Mouse (Mus musculus) embryonic facial prominence, embryonic 12.5 days (tissue): ENCODE data around the gene Ergic1. TPM values are rescaled to one million over a fixed set of nuclear protein-coding genes. Genes with fewer than 3 reads are reported as not detected.

Source experiments
- ATAC-seq: fragments of 200-750 bp; cut with Nextera tagmentation; 2 replicates; pipeline ENCODE4 v1.8.0; 2017; ENCODE audit not compliant: insufficient number of reproducible peaks, insufficient read depth, low FRiP score, low TSS enrichment
- H3K27ac ChIP-seq: fragments of 300-500 bp; sonication (generic); 2 replicates; pipeline ENCODE4 v1.5.1; 2016; ENCODE audit warnings: mild to moderate bottlenecking
- H3K27me3 ChIP-seq: fragments of 300-500 bp; sonication (generic); 2 replicates; pipeline ENCODE4 v1.6.1; 2016; ENCODE audit warnings: mild to moderate bottlenecking, moderate library complexity
- H3K36me3 ChIP-seq: fragments of 300-500 bp; sonication (generic); 2 replicates; pipeline ENCODE4 v1.6.1; 2016; ENCODE audit warnings: mild to moderate bottlenecking
- H3K4me1 ChIP-seq: fragments of 300-500 bp; sonication (generic); 2 replicates; pipeline ENCODE4 v1.6.1; 2016
- H3K4me2 ChIP-seq: fragments of 300-500 bp; sonication (generic); replicated peaks from 2 replicates; pipeline ENCODE4 v1.6.1; 2016; ENCODE audit warnings: mild to moderate bottlenecking, moderate library complexity
- H3K4me3 ChIP-seq: fragments of 300-500 bp; sonication (generic); 2 replicates; pipeline ENCODE4 v1.5.1; 2016; ENCODE audit warnings: mild to moderate bottlenecking
- H3K9ac ChIP-seq: fragments of 300-500 bp; sonication (generic); 2 replicates; pipeline ENCODE4 v1.6.1; 2016; ENCODE audit warnings: mild to moderate bottlenecking, moderate library complexity
- H3K9me3 ChIP-seq: fragments of 300-500 bp; sonication (generic); 2 replicates; pipeline ENCODE4 v1.6.1; 2016; ENCODE audit warnings: mild to moderate bottlenecking, moderate library complexity
- WGBS: fragments of 180-500 bp; shearing (Covaris S2); methylation state at CpG from one replicate; pipeline ENCODE4 v1.1.7; 2016; 5-methylcytosine and 5-hydroxymethylcytosine counted together
- polyA plus RNA-seq: library from polyadenylated mRNA; unstranded; fragments of >200 nt; fragmentation: Nextera tagmentation; extraction: Ambion mirVana; gene quantifications from 2 replicates; pipeline ENCODE4 v1.2.1, GENCODE M21; 2016

The Ergic1 gene
- polyA plus RNA-seq: 102 and 103 TPM in 2 replicates

GRCm38 (mm10) chr17:26561290-26561640, at the start of gene Ergic1:
Gene Ergic1, plus strand, starts transcription at chr17:26561489.
- Histone ChIP-seq H3K36me3 (peaks cover 25% of the 10 kb centered on the region), H3K27me3 (no peaks in the 10 kb centered on the region), H3K4me1 (peaks cover 19% of the 10 kb centered on the region), H3K4me2 (peak within 1 kb of the TSS; percentile 89), H3K4me3 (peak within 1 kb of the TSS; percentile 92), H3K9me3 (0 out of 2 replicates have a peak, but pooled peaks cover 3% of the 10 kb centered on the region), H3K9ac (peak within 1 kb of the TSS; percentile 89), H3K27ac (peak within 1 kb of the TSS; percentile 77)
- peak; percentile 93 for ATAC-seq
- under 1% methylated on average over 29 of the region's 36 CpGs for WGBS

- no peaks in the 10 kb centered on the region for H3K36me3 ChIP-seq
- H3K9me3 ChIP-seq: no peaks in the 10 kb centered on the region
- no peak overlapping the region for H3K4me2 ChIP-seq
- H3K9ac ChIP-seq: no peak overlapping the region
- H3K4me3 ChIP-seq: no peak overlapping the region
- no peaks in the 10 kb centered on the region for H3K27me3 ChIP-seq
- H3K27ac ChIP-seq: no peak overlapping the region
- ATAC-seq: no peak
- peaks cover 6% of the 10 kb centered on the region; the same call in 1 of the 2 replicates for H3K4me1 ChIP-seq
- WGBS: 71% methylated on average over 7 of the region's 7 CpGs
These were observed 49.2 kb upstream of the Ergic1 start for GRCm38 (mm10) chr17:26511816-26512774.

GRCm38 (mm10) chr17:26512961-26513360, 48.3 kb upstream of the Ergic1 start:
- 78% methylated on average over 7 of the region's 7 CpGs for WGBS
- no peak overlapping the region for H3K27ac ChIP-seq

GRCm38 (mm10) chr17:26513459-26514290, 47.6 kb upstream of the Ergic1 start:
- ATAC-seq: no peak
- no peak overlapping the region for H3K4me2 ChIP-seq
- no peak overlapping the region for H3K27ac ChIP-seq
- H3K9ac ChIP-seq: no peak overlapping the region
- 73% methylated on average over 6 of the region's 6 CpGs for WGBS
- peaks cover 6% of the 10 kb centered on the region; the same call in 1 of the 2 replicates for H3K4me1 ChIP-seq
- H3K36me3 ChIP-seq: no peaks in the 10 kb centered on the region
- H3K9me3 ChIP-seq: no peaks in the 10 kb centered on the region
- no peak overlapping the region for H3K4me3 ChIP-seq
- no peaks in the 10 kb centered on the region for H3K27me3 ChIP-seq

More at GRCm38 (mm10) chr17:26512961-26513360, 48.3 kb upstream of the Ergic1 start:
- H3K9ac ChIP-seq: no peak overlapping the region
- peaks cover 6% of the 10 kb centered on the region; the same call in 1 of the 2 replicates for H3K4me1 ChIP-seq
- H3K27me3 ChIP-seq: no peaks in the 10 kb centered on the region
- no peaks in the 10 kb centered on the region for H3K36me3 ChIP-seq
- H3K4me3 ChIP-seq: no peak overlapping the region
- H3K9me3 ChIP-seq: no peaks in the 10 kb centered on the region
- H3K4me2 ChIP-seq: no peak overlapping the region
- no peak for ATAC-seq

- no peak overlapping the region for H3K9ac ChIP-seq
- H3K36me3 ChIP-seq: no peaks in the 10 kb centered on the region
- no peak overlapping the region for H3K4me2 ChIP-seq
- H3K9me3 ChIP-seq: no peaks in the 10 kb centered on the region
- WGBS: 89% methylated on average over 3 of the region's 3 CpGs
- no peaks in the 10 kb centered on the region for H3K27me3 ChIP-seq
- no peak for ATAC-seq
- no peak overlapping the region for H3K4me3 ChIP-seq
- no peaks in the 10 kb centered on the region for H3K4me1 ChIP-seq
- no peak overlapping the region for H3K27ac ChIP-seq
These were observed 46.7 kb upstream of the Ergic1 start for GRCm38 (mm10) chr17:26514581-26515030.

- H3K27ac ChIP-seq: no peak overlapping the region
- no peaks in the 10 kb centered on the region for H3K36me3 ChIP-seq
- H3K9ac ChIP-seq: no peak overlapping the region
- no peak overlapping the region for H3K4me3 ChIP-seq
- H3K9me3 ChIP-seq: no peaks in the 10 kb centered on the region
- WGBS: 85% methylated on average over 4 of the region's 4 CpGs
- no peaks in the 10 kb centered on the region for H3K4me1 ChIP-seq
- no peak for ATAC-seq
- no peaks in the 10 kb centered on the region for H3K27me3 ChIP-seq
- H3K4me2 ChIP-seq: no peak overlapping the region
These were observed 45.6 kb upstream of the Ergic1 start for GRCm38 (mm10) chr17:26515675-26516074.

GRCm38 (mm10) chr17:26518306-26518705, 43.0 kb upstream of the Ergic1 start:
- Histone ChIP-seq H3K9me3 (no peaks in the 10 kb centered on the region), H3K9ac (no peak overlapping the region), H3K36me3 (no peaks in the 10 kb centered on the region), H3K27ac (no peak overlapping the region), H3K4me3 (no peak overlapping the region), H3K4me2 (no peak overlapping the region), H3K27me3 (no peaks in the 10 kb centered on the region), H3K4me1 (no peaks in the 10 kb centered on the region)
- ATAC-seq: no peak
- WGBS: 87% methylated on average over 3 of the region's 3 CpGs

- H3K27me3 ChIP-seq: no peaks in the 10 kb centered on the region
- ATAC-seq: no peak
- H3K4me1 ChIP-seq: no peaks in the 10 kb centered on the region
- H3K27ac ChIP-seq: no peak overlapping the region
- H3K9me3 ChIP-seq: no peaks in the 10 kb centered on the region
- H3K36me3 ChIP-seq: no peaks in the 10 kb centered on the region
- H3K9ac ChIP-seq: no peak overlapping the region
- no peak overlapping the region for H3K4me2 ChIP-seq
- 86% methylated on average over 4 of the region's 4 CpGs for WGBS
- no peak overlapping the region for H3K4me3 ChIP-seq
These were observed 38.6 kb upstream of the Ergic1 start for GRCm38 (mm10) chr17:26522711-26523110.

GRCm38 (mm10) chr17:26524316-26524715, 37.0 kb upstream of the Ergic1 start:
- Histone ChIP-seq H3K27me3 (no peaks in the 10 kb centered on the region), H3K27ac (no peak overlapping the region), H3K9me3 (no peaks in the 10 kb centered on the region), H3K36me3 (no peaks in the 10 kb centered on the region), H3K4me2 (no peak overlapping the region), H3K4me3 (no peak overlapping the region), H3K9ac (no peak overlapping the region), H3K4me1 (0 out of 2 replicates have a peak, but pooled peaks cover under 1% of the 10 kb centered on the region)
- no peak for ATAC-seq

- H3K36me3 ChIP-seq: no peaks in the 10 kb centered on the region
- ATAC-seq: no peak
- H3K4me3 ChIP-seq: no peak overlapping the region
- 88% methylated on average over 4 of the region's 4 CpGs for WGBS
- no peak overlapping the region for H3K9ac ChIP-seq
- no peak overlapping the region for H3K4me2 ChIP-seq
- peaks cover 6% of the 10 kb centered on the region; the same call in 1 of the 2 replicates for H3K4me1 ChIP-seq
- H3K27ac ChIP-seq: no peak overlapping the region
- no peaks in the 10 kb centered on the region for H3K27me3 ChIP-seq
- H3K9me3 ChIP-seq: no peaks in the 10 kb centered on the region
These were observed 36.5 kb upstream of the Ergic1 start for GRCm38 (mm10) chr17:26524801-26525200.

GRCm38 (mm10) chr17:26525316-26525715, 36.0 kb upstream of the Ergic1 start:
- no peak for ATAC-seq
- Histone ChIP-seq H3K27ac (no peak overlapping the region), H3K9ac (no peak overlapping the region), H3K36me3 (no peaks in the 10 kb centered on the region), H3K27me3 (no peaks in the 10 kb centered on the region), H3K4me2 (no peak overlapping the region), H3K4me3 (no peak overlapping the region), H3K4me1 (peaks cover 11% of the 10 kb centered on the region; the same call in 1 of the 2 replicates), H3K9me3 (no peaks in the 10 kb centered on the region)
- 79% methylated on average over 7 of the region's 7 CpGs for WGBS
